Mouse (Mus musculus) erythroblast, embryonic 14.5 days (primary cell): ENCODE data around the gene BC017158. TPM values are rescaled to one million over a fixed set of nuclear protein-coding genes. Genes with fewer than 3 reads are reported as not detected.

Experiments used
- H3K27me3 ChIP-seq: 2 replicates; pipeline ENCODE4 v1.6.1; 2012; ENCODE audit warnings: inconsistent platforms; ENCODE audit not compliant: control insufficient read depth
- H3K36me3 ChIP-seq: 2 replicates; pipeline ENCODE4 v1.6.1; 2012; ENCODE audit warnings: mild to moderate bottlenecking, inconsistent platforms; ENCODE audit not compliant: control insufficient read depth
- H3K4me1 ChIP-seq: 2 replicates; pipeline ENCODE4 v1.6.1; 2012; ENCODE audit warnings: inconsistent platforms; ENCODE audit not compliant: control insufficient read depth
- H3K4me3 ChIP-seq: replicated peaks from 2 replicates; pipeline ENCODE3; 2012; ENCODE audit warnings: moderate library complexity, mild to moderate bottlenecking, inconsistent platforms
- H3K9me3 ChIP-seq: 2 replicates; pipeline ENCODE4 v1.6.1; 2012; ENCODE audit warnings: low read length, inconsistent platforms, mixed read lengths; ENCODE audit not compliant: control insufficient read depth
- GATA1 ChIP-seq: IDR thresholded peaks from 2 replicates; pipeline ENCODE4 v1.6.1; 2012; ENCODE audit warnings: low read length, inconsistent platforms, mixed read lengths
- TAL1 ChIP-seq: IDR thresholded peaks from 3 replicates; pipeline ENCODE4 v1.6.1; 2012; ENCODE audit warnings: low read length, inconsistent platforms, mixed read lengths
- polyA plus RNA-seq: library from polyadenylated mRNA; stranded (reverse); fragments of >175 nt; gene quantifications from 2 replicates; pipeline ENCODE4 v1.2.3, GENCODE M21; 2012

BC017158 gene
- polyA plus RNA-seq, 1 experiment = 7.3 TPM

DNA sequence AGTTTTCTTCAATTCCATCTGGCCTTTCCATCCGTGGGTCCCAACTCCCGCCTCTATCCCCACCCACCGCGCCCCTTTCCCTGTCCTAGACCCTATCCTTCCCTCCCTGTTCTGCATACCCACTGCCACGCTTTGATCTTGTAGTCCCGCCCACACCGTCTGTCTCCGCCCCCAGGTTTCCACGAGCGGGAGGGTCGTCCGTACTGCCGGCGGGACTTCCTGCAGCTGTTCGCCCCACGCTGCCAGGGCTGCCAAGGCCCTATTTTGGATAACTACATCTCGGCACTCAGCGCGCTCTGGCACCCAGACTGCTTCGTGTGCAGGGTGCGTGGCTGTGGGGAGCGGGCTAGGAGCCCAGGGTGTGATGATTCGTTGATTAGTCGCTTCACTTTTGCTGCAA, 45.4 kb downstream of the BC017158 start:
- H3K4me3 ChIP-seq = no peak overlapping the region
- H3K4me1 ChIP-seq = peaks cover 37% of the 10 kb centered on the region
- H3K36me3 ChIP-seq = peaks cover 3% of the 10 kb centered on the region
- peaks cover 51% of the 10 kb centered on the region for H3K27me3 ChIP-seq
- TF ChIP-seq GATA1 = no peak
- no peak for TF ChIP-seq TAL1
- no peaks in the 10 kb centered on the region for H3K9me3 ChIP-seq

GRCm38 (mm10) chr7:128251946-128252345, 46.0 kb downstream of the BC017158 start:
- H3K4me1 ChIP-seq = peaks cover 41% of the 10 kb centered on the region
- no peak overlapping the region for H3K4me3 ChIP-seq
- no peaks in the 10 kb centered on the region for H3K9me3 ChIP-seq
- TF ChIP-seq TAL1 (no peak), GATA1 (no peak)
- peaks cover 3% of the 10 kb centered on the region for H3K36me3 ChIP-seq
- H3K27me3 ChIP-seq = peaks cover 50% of the 10 kb centered on the region

GRCm38 (mm10) chr7:128249998-128250397, 48.0 kb downstream of the BC017158 start:
- peaks cover 10% of the 10 kb centered on the region for H3K36me3 ChIP-seq
- no peak for TF ChIP-seq GATA1
- TF ChIP-seq TAL1 = no peak
- H3K4me3 ChIP-seq = no peak overlapping the region
- no peaks in the 10 kb centered on the region for H3K9me3 ChIP-seq
- H3K27me3 ChIP-seq = peaks cover 44% of the 10 kb centered on the region
- H3K4me1 ChIP-seq = peaks cover 52% of the 10 kb centered on the region

- Histone ChIP-seq H3K4me1 (peaks cover 52% of the 10 kb centered on the region), H3K27me3 (peaks cover 34% of the 10 kb centered on the region), H3K36me3 (peaks cover 24% of the 10 kb centered on the region), H3K9me3 (no peaks in the 10 kb centered on the region), H3K4me3 (no peak overlapping the region)
- no peak for TF ChIP-seq TAL1
- no peak for TF ChIP-seq GATA1
Measured at GRCm38 (mm10) chr7:128248081-128249042, 49.6 kb downstream of the BC017158 start.

DNA sequence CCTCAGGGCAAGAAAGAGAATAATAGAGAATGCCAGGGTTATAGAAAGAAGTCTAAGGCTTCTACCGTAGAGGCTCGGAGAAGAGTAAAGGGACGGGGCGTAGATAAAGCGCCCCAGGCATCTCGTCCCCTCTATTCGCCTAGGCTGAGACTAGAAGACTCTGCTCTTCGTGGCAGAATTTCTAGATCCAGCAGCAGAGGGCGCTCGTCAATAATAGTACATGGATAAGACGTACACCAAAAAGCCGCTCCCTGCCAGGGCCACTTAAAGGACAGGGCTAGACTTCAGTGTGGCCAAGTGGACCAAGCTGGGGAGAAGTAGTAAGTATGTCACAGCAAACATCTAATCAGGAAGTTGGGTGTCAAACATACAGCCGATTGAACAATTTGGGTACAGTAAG, 50.5 kb downstream of the BC017158 start:
- no peak for TF ChIP-seq TAL1
- no peak for TF ChIP-seq GATA1
- H3K27me3 ChIP-seq = peaks cover 25% of the 10 kb centered on the region
- peaks cover 33% of the 10 kb centered on the region for H3K36me3 ChIP-seq
- H3K4me3 ChIP-seq = peak overlapping the region; percentile 66
- H3K4me1 ChIP-seq = peaks cover 49% of the 10 kb centered on the region
- no peaks in the 10 kb centered on the region for H3K9me3 ChIP-seq

DNA sequence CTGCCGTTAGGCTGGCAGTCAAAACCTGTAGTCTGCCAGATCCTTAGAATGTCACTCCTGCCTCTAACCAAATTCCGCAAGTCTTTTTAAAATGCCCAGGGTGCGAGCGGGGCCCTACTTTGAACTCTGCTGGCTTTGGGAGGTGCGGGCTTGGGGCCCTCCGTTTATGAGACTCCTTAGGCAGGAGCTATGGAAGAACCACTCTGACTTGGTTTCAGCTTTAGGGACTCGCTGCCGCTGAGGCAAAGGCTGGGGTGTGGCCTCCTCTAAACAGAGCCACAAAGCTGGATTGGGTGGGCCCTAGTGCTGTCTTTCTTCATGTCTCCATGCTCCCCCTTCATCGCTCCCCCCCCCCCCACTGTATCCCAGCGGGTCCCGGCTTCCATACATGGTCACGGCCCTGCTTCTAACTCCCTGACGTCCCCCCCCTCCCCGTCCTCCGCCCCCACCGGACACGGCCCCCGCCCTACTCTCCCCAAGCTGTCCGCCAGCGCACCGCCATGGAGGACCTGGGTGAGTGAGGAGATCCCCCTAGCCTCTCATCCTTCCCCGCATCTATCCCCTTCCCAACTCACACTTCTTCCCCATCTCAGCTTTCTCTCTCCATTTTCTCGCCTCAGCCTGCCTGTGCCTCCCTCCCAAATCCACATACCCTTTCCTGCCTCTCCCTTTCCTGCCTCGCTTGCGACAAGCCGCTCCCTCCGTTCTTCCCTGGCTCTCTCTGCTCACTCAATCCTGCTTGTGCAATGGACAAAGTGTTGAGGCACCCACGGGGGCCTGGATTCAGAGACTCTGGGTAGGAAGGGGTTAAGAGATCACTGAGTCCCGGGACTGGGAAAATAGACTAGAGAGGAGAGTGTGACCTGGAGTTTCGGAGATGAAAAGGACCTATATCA, 51.2 kb downstream of the BC017158 start, which contains the start of gene Tgfb1i1:
Tgfb1i1 (plus strand) TSS at position 317 of the 896 bp plus-strand sequence.
- peaks cover 40% of the 10 kb centered on the region for H3K36me3 ChIP-seq
- H3K4me1 ChIP-seq = peaks cover 48% of the 10 kb centered on the region
- TF ChIP-seq GATA1 (no peak), TAL1 (no peak)
- peak within 1 kb of the TSS; percentile 66 for H3K4me3 ChIP-seq
- no peaks in the 10 kb centered on the region for H3K9me3 ChIP-seq
- H3K27me3 ChIP-seq = peaks cover 18% of the 10 kb centered on the region

DNA sequence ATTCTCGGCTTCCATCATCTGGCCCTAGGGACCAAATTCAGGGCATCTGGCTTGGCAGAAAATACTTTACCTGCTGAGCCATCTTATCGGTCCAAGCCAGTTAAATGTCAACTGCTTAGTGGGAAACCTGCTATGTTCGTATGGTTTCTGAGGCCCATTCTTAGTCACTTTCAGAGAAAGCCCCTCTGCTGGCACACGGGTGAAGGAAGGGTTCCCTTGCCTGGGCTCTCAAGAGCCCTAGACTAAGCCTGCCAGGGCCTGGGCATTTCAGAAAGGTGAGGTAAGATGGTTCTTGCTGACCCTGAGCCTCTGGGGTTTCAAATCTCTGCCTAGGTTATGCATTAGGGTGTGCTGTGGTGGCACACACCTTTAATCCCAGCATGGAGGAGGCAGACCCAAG, 52.4 kb downstream of the BC017158 start:
- TF ChIP-seq GATA1 (no peak), TAL1 (no peak)
- Histone ChIP-seq H3K4me3 (no peak overlapping the region), H3K36me3 (peaks cover 52% of the 10 kb centered on the region), H3K9me3 (no peaks in the 10 kb centered on the region), H3K27me3 (peaks cover 9% of the 10 kb centered on the region), H3K4me1 (peaks cover 58% of the 10 kb centered on the region)

DNA sequence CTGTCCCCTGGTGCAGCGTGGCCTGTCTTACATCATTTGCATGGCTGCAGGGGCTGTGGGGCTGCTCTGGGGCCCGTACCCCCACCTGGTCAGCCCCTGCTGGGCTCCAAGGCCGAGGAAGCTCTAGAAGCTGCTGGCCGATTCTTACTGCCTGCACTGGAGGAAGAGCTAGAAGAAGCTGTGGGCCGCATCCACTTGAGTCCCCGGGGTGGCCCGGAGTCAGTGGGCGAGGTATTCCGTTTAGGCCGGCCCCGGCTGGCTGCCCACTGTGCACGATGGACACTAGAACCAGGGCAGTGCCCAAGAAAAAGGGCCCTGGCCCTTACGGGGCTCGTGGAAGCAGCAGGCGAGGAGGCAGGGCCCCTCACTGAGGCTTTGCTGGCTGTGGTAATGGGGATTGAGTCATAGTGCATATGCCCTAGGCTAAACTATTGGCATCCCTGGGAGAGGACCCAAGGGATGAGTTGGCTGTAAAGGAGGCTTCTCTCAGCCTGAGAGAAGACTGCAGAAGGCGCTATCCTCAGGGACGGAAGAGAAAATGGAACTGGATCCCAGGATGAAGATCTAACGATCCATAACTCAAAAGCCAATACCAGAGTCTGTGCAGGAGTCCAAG, 53.5 kb downstream of the BC017158 start:
- TF ChIP-seq TAL1 (no peak), GATA1 (no peak)
- Histone ChIP-seq H3K36me3 (peaks cover 62% of the 10 kb centered on the region), H3K4me3 (no peak overlapping the region), H3K4me1 (peaks cover 62% of the 10 kb centered on the region), H3K9me3 (no peaks in the 10 kb centered on the region), H3K27me3 (peaks cover 5% of the 10 kb centered on the region)

DNA sequence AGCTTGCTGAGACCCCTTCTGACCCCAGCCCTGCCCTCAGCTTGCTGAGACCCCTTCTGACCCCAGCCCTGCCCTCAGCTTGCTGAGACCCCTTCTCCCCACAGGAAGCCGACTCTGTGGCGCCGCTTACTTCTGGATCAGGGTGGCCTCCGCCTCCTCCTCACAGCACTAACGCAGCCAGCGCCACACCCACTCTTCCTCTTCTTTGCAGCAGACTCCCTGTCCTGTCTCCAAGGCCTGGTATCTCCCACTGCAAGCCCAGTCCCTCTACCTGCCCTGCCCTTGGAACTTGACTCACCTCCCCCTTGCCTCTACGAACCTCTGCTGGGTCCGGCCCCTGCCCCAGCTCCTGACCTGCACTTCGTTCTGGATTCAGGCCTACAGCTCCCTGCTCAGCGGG, 54.0 kb downstream of the BC017158 start:
- Histone ChIP-seq H3K4me1 (peaks cover 63% of the 10 kb centered on the region), H3K4me3 (no peak overlapping the region), H3K27me3 (peaks cover 4% of the 10 kb centered on the region), H3K9me3 (no peaks in the 10 kb centered on the region), H3K36me3 (peaks cover 60% of the 10 kb centered on the region)
- TF ChIP-seq TAL1 (no peak), GATA1 (no peak)
